Mouse (Mus musculus) gastrocnemius, postnatal 25 days (tissue): ENCODE measurements at regions not wholly inside any gene's neighbourhood (a gene's known extent, or its start where the extent isn't known, plus 50 kb on each side); places are given as distances from the start of the nearest gene placed in this dataset.
"Not testable (repeated sequence)": the region's sequence is repeated elsewhere in the genome, so short reads cannot be mapped to it uniquely, and the experiment has no call there.

ENCODE experiments used
- DNase-seq: peaks from one replicate; pipeline ENCODE4 v3.0.0; 2022

DNA sequence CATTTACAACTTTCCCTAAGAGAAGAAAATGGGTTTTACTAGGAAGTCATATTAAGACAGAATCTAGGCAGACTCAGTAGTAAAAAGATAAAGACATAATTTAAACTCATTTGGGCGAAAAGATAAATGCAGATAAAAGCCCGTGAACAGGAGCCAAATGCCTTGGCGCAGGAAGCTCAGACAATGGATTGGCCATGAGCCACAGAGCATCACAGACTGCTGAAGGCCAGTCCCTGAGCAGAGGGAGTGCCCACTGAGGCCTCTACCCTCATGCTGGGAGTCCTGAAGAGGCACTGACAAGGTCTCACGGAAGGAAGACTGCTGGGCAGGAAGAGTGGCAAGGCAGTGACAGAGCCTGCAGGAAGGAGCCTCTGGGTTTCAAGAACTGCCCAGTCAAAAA is 136.0 kb upstream of the Ttc29 start:
- no peak for DNase-seq

DNA sequence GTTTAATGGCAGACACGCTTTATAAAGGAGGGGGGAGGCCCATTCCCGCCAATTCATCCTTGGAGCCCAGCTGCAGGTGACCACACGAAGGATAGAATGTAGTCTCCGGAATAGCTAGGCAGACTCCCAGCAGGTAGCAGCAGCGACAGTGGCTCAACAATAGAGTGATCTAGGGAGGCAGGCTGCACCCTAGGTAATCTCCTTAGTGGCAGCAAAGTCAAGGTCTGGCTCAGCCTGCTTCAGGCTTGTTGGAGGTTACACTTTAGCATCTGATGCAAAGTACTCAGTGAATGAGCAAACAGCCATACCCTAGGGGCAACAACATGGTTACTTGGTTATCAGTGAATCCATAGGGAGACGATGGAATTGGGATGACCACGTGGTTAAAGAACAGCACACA is 131.7 kb upstream of the Ttc29 start:
- DNase-seq, result not testable (repeated sequence)

DNA sequence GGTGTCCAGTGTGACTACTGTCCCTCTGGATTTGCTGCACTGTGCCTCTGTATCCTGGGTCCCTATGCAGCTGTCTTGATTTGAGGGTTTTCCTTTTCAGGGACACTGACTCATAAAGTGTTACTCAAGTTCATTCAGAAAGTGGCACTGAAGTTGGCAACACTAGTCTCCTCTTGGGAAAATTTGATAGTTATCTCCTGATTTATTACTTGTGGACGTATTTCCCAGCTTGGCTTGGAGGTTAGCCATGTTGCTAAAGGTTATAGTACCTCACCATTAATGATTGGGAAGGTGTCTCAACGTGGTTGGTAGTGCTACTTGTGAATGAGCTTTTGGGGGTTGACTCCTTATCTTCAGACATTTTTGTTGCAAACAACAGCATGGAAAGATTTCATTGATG is 130.1 kb upstream of the Ttc29 start:
- DNase-seq, result no peak

DNA sequence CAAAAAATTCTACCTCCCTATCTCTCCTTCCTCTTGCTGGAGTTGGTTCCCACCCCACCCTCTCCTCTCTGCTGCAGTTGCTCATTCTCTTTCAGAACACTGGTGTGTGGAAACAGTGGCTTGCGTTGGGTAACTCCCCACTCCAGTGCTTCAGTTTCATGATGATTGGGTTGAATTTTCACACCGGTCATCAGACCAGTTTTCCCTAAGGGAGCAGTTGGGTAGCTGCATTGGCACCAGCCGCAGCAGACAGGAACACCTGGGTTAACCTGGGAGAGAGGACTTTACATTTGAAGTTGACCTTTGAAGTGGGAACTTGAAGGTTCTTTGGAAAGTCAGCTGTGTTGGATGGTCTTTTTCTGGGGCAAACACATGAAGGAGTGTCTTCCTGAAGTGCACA is 126.7 kb upstream of the Ttc29 start:
- no peak for DNase-seq

DNA sequence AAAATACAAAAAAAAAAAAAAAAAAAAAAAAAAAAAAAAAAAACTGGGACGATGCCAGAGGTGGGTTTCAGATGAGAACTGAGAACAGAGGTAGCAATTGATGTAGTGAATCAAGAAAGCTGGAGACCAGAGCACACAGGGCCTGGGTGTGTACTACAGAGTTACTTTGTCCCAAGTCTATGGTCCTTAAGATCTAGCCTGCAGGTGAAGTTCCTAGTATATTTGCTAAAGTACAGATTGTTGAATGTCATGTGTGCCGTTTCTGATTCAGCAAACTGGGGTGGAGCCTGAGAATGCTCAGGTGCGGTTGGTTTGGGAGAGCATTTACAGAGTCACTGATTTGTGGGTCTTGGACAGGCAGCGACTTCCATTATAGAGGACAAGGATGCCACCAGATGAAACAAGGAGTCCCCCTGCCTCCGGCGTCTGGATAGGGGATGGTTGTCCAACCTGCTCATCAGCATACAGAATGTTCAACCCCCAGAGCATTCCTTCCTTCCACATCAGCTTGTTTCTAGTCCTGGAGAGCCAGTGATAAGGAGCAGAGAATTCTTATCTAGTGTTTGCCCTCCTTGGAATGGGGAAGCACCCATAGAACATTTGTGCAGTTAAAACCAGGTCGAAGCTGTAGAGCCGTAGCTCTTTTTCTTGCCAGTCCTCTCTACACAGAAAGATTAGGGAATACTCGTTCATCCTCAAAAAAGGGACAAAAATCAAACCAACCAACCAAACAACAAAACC is 122.5 kb upstream of the Ttc29 start:
- DNase-seq, result no peak

DNA sequence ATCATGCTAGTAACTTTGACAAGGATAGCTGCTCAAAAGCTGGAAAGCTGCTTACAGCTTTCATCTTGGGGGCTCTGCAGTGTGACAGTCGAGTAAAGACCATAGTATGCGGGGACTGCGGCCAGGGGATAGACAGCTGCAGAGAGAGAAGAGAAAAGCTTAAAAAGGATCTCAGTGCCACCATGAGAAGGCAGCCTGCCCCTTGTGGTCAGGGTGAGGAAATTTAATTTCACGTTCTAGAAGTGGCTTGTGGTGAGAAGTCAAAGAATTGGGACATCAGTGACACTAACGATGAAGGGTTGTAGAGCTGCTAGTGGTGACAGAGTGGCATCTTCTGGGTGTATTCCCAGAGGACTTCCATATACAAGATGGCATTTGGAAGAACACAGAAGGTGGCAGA is 116.7 kb upstream of the Ttc29 start:
- no peak for DNase-seq

DNA sequence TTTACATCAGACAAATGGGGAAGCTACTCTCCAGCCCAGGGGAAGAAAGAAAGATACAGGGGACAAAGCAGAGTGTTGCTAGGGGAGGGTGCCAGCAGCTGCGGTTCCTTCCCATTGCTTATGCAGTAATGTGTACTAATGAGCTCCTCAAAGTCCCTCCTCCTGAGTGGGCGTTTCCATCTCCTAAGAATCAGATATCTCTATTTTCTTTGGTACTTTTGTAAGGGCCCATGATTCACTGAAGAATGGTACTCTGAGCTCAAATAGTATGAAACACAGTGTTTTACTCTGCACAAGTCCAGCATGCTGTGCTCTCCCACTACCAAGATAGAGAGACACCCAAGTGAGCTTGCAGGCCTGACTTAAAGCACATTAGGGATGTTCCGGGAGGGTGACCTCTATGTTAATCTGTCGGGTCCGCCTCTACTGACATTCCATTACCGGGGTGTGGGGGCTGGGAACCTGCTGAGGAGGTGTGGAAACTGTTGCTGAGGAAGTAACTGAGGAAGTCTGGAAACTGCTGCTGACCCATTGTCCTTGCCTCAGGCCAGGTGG is 114.8 kb upstream of the Ttc29 start:
- no peak for DNase-seq

DNA sequence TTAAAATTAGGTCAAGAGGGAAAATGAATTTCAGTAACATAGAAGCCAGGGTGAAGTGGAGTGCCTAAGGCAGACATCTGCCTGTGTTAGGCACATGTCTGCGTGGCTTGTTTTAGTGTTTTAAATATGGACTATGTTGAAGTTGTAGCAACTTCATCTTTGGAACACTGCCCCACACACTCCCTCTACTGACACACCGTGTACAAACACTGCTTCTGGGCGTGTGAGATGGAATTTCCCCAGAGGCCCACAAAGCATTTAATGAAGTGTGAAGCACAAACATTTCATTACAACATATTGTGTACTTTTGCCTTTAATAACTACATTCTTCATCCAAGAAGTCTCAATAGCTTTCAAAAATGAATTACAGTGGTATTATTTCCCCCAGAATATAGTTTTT is 114.0 kb upstream of the Ttc29 start:
- DNase-seq, result no peak

DNA sequence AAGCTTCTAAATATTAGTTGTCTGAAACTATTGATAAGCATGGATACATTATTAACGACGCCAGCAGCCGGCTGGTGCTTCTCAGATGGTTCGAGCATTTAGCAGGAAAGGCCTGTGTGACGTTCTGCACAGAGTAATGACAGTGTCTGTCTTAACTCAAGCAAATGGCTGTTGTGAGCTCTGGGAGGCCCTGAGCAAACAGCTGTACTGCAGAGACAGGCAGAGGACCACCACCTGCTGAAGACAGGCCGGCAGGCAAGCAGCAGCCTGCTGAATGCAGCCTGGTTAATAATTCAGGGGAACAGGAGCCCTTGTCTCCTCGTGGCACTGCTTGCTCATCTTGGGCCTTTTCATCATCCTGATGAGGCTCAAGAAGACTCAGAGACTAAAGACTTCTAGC is 105.8 kb upstream of the Ttc29 start:
- DNase-seq, result no peak

DNA sequence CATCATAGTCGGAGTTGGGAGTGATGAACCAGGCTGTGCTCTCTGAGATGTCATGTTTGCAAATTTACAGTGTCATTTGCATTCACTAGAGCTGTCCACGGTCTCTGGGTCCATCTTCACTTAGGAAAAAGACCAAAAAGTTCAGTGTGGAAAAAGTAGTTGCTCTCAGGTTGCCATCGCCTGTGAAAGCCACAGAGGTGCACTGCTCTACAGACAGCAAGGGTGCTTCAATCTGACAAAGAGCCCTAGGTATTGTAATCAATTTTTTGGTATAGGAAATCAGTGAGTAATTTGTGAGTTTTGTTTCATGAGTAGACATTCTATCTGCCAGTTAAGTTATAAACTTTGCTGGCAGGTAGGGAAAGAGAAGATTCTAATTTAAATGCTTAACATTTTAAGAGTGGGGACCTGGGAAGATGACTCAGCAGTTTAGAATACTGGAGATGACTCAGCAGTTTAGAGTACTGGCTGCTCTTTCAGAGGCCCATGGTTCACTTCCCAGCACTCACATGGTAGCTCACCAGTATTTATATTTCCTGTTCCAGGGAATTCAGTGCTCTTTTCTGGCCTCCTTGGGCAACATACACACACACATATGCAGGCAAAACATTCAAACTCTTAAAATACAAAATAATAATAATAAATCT is 103.0 kb upstream of the Ttc29 start:
- DNase-seq, result no peak

DNA sequence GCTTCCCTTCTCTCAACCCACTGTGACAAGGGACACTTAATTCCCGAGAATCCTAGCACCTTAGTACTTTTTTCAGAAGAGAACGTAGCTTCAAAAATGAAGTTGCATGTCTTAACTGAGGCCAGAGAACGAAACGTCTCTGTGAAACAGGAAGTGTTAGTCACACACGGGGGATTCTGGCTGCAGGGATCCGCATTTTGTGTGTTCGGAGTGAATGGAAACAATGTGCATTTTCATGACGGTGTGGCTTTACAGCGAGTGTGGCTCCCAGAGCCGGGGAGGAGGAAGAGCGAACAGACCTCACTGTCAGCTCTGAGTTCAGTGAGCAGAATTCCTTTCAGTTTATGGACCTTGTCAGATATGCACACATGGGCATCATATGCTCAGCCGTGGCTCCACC is 100.0 kb upstream of the Ttc29 start:
- no peak for DNase-seq

DNA sequence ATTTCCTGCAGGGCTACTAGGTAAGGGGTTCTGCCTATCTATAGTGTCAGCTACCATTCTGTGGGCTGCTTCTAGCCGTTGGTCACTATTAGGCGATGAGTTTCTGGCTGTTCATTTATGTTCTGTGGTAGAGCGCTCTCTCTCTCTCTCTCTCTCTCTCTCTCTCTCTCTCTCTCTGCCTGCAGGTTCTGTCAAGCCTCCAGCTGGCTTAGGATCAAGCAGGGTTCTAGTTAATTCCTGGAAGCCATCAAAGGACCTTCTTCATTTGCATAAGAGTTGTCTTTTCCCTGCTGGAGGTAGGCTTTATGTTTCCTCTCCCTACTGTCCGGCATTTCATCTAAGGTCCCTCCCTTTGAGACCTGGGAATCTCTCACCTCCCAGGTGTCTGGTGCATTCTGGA is 98.6 kb upstream of the Ttc29 start:
- no peak for DNase-seq

DNA sequence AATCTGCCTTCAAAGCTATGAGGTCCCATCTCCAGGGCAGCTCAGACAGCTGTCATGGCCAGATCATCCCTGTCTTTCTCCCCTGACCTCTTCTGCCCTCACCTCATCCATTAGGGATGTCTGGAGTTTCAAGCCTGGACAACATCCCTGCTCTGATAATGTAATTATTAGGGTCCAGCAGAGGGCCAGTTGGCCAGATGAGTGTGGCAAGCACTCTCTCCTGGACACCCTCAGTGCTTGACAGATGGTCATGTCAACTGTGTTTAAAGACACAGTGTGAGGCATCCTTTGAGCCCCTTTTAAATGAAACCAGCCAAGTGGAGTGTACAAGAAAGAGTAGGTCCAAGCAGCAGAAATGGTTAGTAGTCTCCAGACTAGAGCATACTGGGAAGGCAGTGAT is 95.9 kb upstream of the Ttc29 start:
- DNase-seq, result no peak

DNA sequence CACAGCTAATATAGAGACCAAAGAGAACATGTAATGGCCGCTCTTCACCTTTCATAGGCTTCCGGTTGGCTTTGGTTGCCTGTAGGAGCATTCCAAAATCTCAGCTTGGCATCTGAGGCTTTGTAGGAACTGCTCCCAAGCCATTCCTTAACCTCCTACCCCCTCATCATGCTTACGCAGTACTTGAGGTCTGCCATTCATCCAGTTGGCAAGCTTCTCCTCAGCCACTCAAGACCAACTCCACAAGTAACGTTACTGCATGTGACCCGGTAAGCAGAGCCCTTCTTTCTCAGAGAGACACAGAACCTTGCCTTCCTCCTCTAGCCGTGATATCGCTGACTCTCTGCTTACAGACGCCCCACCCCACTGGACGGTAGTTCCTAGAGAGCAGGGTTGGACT is 94.6 kb upstream of the Ttc29 start:
- no peak for DNase-seq

DNA sequence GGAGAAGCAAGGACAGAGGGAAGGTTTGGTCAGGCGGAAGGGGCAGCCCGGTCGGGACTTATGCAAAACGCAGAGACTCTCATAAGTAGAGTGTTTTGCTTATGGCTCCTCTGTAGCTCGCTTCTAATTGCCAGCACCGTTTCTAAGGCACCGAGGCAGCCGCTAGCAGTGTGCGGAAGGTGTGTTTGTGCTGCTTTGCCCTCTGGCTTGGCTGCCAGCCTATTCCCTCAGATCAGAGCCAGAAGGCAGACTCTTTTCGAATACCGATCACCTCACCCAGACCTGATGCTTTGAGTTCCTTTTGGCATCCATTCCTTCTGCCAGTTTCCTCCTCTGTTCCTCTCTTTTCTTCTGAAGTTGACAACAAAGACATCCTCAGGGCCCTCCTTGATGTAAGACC is 93.4 kb upstream of the Ttc29 start:
- no peak for DNase-seq

DNA sequence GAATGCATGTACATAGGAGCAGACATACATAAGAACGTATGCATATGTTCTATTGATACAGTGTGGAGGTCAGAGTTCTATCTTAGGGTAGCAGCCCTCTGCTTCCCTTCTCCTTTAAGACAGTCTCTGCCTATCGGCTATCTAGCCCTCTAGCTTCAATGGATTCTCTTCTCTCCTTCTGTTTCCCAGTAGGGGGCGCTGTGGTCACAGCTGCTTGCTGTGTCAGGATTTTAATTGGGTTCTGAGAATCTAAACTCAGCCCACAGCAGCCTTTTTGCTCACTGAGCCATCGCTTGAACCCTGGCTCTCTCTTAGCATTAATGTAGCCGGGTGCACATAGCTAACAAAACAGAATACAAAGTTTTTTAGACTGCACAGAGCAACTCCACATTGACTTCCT is 88.8 kb upstream of the Ttc29 start:
- DNase-seq, result no peak

DNA sequence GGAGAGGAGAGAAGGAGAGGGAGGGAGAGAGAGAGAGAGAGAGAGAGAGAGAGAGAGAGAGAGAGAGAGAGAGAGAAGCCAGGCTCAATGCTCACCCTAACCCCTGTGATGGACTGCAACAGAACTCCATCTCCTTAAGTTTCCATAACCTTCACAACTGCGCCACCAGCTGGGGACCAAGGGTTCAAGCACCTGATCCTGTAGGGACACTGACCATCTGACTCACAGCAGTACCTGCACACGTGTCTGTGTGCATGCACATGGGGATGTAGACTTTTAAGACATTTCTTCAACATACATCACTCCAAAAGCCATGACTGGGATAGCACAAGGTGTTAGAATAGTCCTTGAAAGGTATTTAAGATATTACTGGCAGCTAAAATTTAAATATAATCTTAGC is 85.2 kb upstream of the Ttc29 start:
- no peak for DNase-seq

DNA sequence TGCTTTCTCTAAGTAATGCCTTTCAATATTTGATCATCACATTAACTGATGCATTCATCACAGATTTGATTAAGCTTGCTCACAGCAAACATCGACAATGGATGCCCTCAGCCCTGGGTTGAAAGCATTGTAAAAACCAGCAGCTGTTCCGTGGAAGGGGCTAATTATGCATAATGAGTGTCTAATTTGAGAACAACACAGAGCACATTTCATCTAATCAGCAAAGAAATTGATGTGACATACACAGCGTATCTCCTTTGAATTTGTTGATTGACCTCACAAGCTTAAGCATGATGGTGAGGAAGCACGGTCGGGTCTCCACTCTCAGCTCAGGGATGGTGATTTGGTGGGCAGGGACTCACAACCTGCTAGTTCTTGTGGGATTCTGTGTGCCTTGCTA is 84.0 kb upstream of the Ttc29 start:
- no peak for DNase-seq

DNA sequence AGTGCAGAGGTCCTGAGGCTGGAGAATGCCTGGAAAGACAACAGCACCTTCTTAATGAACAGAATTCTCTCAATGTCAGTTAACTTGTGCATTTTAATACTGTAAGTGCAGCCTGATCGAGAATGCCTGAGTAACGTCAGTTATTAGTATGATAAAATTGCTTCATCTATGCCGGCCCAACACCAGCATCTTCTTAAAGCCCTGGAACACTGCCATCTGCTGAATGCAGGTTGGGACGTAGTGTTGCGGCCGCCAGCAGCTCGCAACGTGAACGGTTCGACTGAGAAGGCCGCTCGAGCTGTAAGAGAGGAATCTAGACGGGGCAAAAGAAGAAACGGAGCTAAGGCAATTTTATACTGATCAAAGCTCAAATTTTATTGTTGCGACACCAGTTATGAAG is 73.6 kb upstream of the Ttc29 start:
- DNase-seq, result not testable (repeated sequence)

DNA sequence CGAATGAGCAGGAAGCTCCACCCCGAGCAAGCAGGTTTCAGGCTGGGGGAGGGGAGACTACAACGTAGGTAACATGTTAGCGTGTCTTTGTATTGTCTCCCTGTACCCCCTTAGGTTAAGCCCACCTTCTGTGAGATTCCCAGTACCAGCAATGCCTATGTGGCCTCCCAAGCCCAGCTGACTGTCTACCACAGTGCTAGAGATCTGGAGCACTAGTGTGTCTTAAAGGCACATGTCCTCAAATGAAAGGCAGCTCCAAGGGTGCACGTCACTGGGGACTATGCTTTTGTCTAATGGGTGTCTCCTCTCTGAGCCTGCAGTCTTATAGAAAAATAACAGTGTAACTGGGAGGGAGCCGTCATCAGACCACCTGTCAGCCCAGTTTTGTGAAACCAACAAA is 65.9 kb upstream of the Ttc29 start:
- no peak for DNase-seq

DNA sequence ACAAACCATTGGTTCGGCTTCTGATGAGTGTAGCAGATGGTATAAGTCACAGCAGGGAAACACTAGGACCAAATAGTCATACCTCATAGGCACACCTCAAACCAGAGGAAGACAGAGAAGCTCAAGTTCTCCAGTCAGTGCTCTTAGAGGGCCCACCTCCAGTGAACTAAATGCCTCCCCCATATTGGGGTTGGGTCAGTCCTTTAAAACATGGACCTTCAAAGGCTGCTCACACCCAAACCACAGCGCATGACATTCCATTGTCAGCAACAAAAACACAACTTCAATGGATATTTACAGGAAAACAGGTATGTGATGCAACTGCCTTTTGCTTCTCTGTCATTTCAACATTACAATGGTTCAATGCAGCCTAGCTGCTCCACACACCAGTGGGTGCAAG is 65.1 kb upstream of the Ttc29 start:
- DNase-seq, result no peak

DNA sequence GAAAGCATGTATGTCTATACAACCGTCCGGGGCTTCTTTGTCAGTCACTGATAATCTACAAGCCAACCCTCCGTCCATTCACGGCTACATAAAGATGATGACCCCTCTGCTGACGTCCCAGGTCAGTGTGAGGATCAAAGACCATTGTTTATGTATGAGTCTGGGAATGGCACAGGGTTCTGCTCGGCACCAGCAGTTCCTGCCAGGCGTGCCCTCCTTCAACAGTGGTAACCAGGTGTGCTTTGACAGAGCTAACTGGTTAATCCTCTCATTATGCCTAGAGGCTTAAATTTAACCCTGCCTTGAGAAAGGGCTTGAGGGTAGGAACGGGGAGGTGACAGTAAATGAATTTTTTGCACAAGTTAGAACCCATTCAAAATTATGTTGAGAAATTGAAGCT is 58.2 kb upstream of the Ttc29 start:
- DNase-seq, result no peak

DNA sequence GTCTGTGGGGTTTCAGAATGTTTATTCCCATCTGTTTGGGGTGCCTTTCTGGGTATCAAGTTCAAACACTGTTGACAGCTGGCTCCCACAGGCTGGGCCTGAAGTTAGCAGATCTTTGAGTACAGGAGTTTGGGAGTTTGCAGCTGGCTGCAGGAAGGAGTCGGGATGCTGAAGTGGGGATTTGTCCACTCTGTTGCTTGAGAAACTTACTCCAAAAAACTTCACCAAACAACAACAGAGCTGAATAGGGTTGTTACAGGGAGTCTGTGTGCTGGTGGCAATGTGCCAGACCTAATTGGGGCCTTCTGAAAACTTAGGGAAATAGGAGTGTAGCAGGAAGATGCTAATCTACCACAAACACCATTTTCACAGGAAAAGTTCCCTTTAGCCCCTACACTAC is 51.1 kb upstream of the Ttc29 start:
- DNase-seq, result no peak
